ENCODE assay signal across 8 mouse cellular contexts in genomic region chr4:12171318-12172091, GRCm38 (mm10). TPM values are rescaled to one million over a fixed set of nuclear protein-coding genes. Genes with fewer than 3 reads are reported as not detected.
DNase-seq lines count a peak whose midpoint lies in the region; ATAC-seq and TF ChIP-seq lines count a peak whose summit lies in the region.

Fam92a (minus strand) TSS chr4:12172015.

- H3K27ac ChIP-seq in hindbrain, embryonic 13.5 days, result peak within 1 kb of the TSS; percentile 95

- TF ChIP-seq CTCF in Patski (IDR thresholded peaks at IDR 0.05), result no peak

- peaks cover 14% of the 10 kb centered on the region for H3K4me1 ChIP-seq in hindbrain, embryonic 13.5 days (replicated peaks)

- under 1% methylated on average over 52 of the region's 74 CpGs for WGBS in hindbrain, embryonic 13.5 days

- H3K4me3 ChIP-seq in hindbrain, embryonic 13.5 days, result peak within 1 kb of the TSS; percentile 82

- peak within 1 kb of the TSS; percentile 98 for H3K9ac ChIP-seq in hindbrain, embryonic 13.5 days

- no peaks in the 10 kb centered on the region for H3K9me3 ChIP-seq in hindbrain, embryonic 13.5 days

- peak; percentile 92 for ATAC-seq in Patski
- peak; percentile 94 for ATAC-seq in hindbrain, embryonic 13.5 days (ENCODE audit: low FRiP score)

- in situ Hi-C loops in Patski (cut with MboI; ENCODE audit: low pct_unique_long_range_greater_than_20kb), result no loop called here

- H3K4me2 ChIP-seq in hindbrain, embryonic 13.5 days, result peak within 1 kb of the TSS; percentile 74

- no peaks in the 10 kb centered on the region for H3K27me3 ChIP-seq in Patski
- H3K27me3 ChIP-seq in hindbrain, embryonic 13.5 days, result no peaks in the 10 kb centered on the region

- DNase-seq in Patski (ENCODE audit: low read depth, low spot score), result peak; percentile 6
- DNase-seq in cerebellum, adult 9-10 months, result peak; percentile 73
- DNase-seq in frontal cortex, postnatal 14 days (ENCODE audit: low spot score in 2 of 2), result peak; percentile 35 to 48
- DNase-seq in layer of hippocampus, postnatal 36 days, result peak; percentile 68 to 75
- DNase-seq in lung, postnatal 36 days, result peak; percentile 67
- peak; percentile 60 for DNase-seq in retina, postnatal 7 days (ENCODE audit: low read depth, low spot score)
- peak; percentile 64 for DNase-seq in urinary bladder, adult 2 months (ENCODE audit: low spot score)

- H3K36me3 ChIP-seq in hindbrain, embryonic 13.5 days, result peaks cover 16% of the 10 kb centered on the region

- POLR2A ChIA-PET in Patski (lab: Charles Lee), result interaction anchor here (1.0 to 1.1 kb wide), 2 partner anchors 13 to 21 kb away, joined by 3 read pairs; no protein-coding TSS in a partner anchor

- CTCF ChIA-PET in Patski (lab: Charles Lee), result no interaction called here

RNA-seq across cellular contexts. Expression of gene Fam92a, which starts in this region (rescaled TPM):
- polyA plus RNA-seq in Patski (2021), result 81.2 TPM
- 92.7 and 103 TPM in 2 replicates for polyA plus RNA-seq in hindbrain, embryonic 13.5 days (2015; fragmentation: Nextera tagmentation; extraction: Ambion mirVana)
- total RNA-seq in layer of hippocampus, postnatal 36 days (2021), result 10 to 100 TPM; 76.2 to 76.4 TPM
- polyA plus RNA-seq in urinary bladder, adult 2 months (2012; rRNA removed), result 37.5 and 38.6 TPM in 2 replicates

Comparison
In these comparisons a context has a peak if more than half of its experiments do, and no peak if none do; other contexts are left out.
1. Peak in every context shown above with its lines: DNase-seq, ATAC-seq, H3K4me3 ChIP-seq and H3K27ac ChIP-seq.
2. DNase-seq: peak in every context shown above with its lines; median percentile 73 in cerebellum, adult 9-10 months; 72 in layer of hippocampus, postnatal 36 days; 67 in lung, postnatal 36 days; 64 in urinary bladder, adult 2 months; 60 in retina, postnatal 7 days; 42 in frontal cortex, postnatal 14 days; 6 in Patski.